Mouse (Mus musculus) ES-E14 (cell line): Measurements from ENCODE around the gene Gm49450.

Experiments used
- CHD2 ChIP-seq: IDR thresholded peaks from 2 replicates; pipeline ENCODE4 v1.6.1; 2014; ENCODE audit warnings: mild to moderate bottlenecking, low read depth, low read length, inconsistent platforms
- HCFC1 ChIP-seq: IDR thresholded peaks from 2 replicates; pipeline ENCODE4 v1.6.1; 2012; ENCODE audit warnings: low read length, inconsistent platforms, borderline replicate concordance; ENCODE audit not compliant: insufficient read depth
- MAFK ChIP-seq: IDR thresholded peaks from 2 replicates; pipeline ENCODE4 v1.6.1; 2014; ENCODE audit warnings: mild to moderate bottlenecking, low read depth, low read length, inconsistent platforms; ENCODE audit not compliant: insufficient read depth
- ZC3H11A ChIP-seq: IDR thresholded peaks from 2 replicates; pipeline ENCODE4 v1.6.1; 2012; ENCODE audit warnings: low read depth, mild to moderate bottlenecking, inconsistent platforms, low read length, borderline replicate concordance
- ZNF384 ChIP-seq: IDR thresholded peaks from 2 replicates; pipeline ENCODE4 v1.6.1; 2012; ENCODE audit warnings: low read depth, low read length, inconsistent platforms

- no peak for TF ChIP-seq ZC3H11A
- no peak for TF ChIP-seq ZNF384
- no peak for TF ChIP-seq MAFK
- no peak for TF ChIP-seq CHD2
- no peak for TF ChIP-seq HCFC1
These were observed 65.8 kb downstream of the Gm49450 start for GRCm38 (mm10) chr15:98887526-98887925.
